8 mouse cellular contexts compared by ENCODE assay signal in genomic region chr7:79052521-79053382, GRCm38 (mm10). TPM values are rescaled to one million over a fixed set of nuclear protein-coding genes. Genes with fewer than 3 reads are reported as not detected.
A peak's percentile ranks its signal among the peaks of the same experiment; 100 is the strongest.
DNase-seq lines count a peak whose midpoint lies in the region; ATAC-seq lines count a peak whose summit lies in the region.

No protein-coding gene starts in this region.

- peak overlapping the region; percentile 40 for H3K4me3 ChIP-seq in intestine, embryonic 14.5 days (ENCODE audit: low read depth, low read length)

- ATAC-seq in intestine, embryonic 14.5 days (replicated peaks; ENCODE audit: low FRiP score, low TSS enrichment, low read depth): peak; percentile 47

- peak; percentile 56 for DNase-seq in embryo, embryonic 10 days (ENCODE audit: low spot score)
- DNase-seq in embryo, embryonic 9.5 days (ENCODE audit: extremely low spot score): no peak
- peak; percentile 21 for DNase-seq in right cerebral cortex, postnatal 14 days
- DNase-seq in right cerebral cortex, postnatal 36 days (ENCODE audit: low spot score in 2 of 2): no peak
- DNase-seq in intestine, embryonic 14.5 days (ENCODE audit: low spot score): peak; percentile 55
- peak; percentile 26 for DNase-seq in right cerebral cortex, postnatal 4 days
- no peak for DNase-seq in frontal cortex, postnatal 14 days (ENCODE audit: low spot score in 2 of 2)
- no peak for DNase-seq in layer of hippocampus, postnatal 36 days

- no peaks in the 10 kb centered on the region for H3K9me3 ChIP-seq in intestine, embryonic 14.5 days (ENCODE audit: control insufficient read depth, low read length)

- H3K27ac ChIP-seq in intestine, embryonic 14.5 days (ENCODE audit: low read depth): no peak overlapping the region

- H3K9ac ChIP-seq in intestine, embryonic 14.5 days (ENCODE audit: low read length): no peak overlapping the region

- peaks cover 78% of the 10 kb centered on the region for H3K27me3 ChIP-seq in intestine, embryonic 14.5 days (replicated peaks; ENCODE audit: control insufficient read depth, insufficient read depth, low read length)

- H3K4me1 ChIP-seq in intestine, embryonic 14.5 days (replicated peaks; ENCODE audit: control insufficient read depth, insufficient read depth, low read length): peaks cover 8% of the 10 kb centered on the region; the same call in 1 of the 2 replicates

- 1% methylated on average over 55 of the region's 66 CpGs for WGBS in intestine, embryonic 14.5 days

- H3K4me2 ChIP-seq in intestine, embryonic 14.5 days (ENCODE audit: low read length): peak overlapping the region; percentile 87

- H3K36me3 ChIP-seq in intestine, embryonic 14.5 days (ENCODE audit: control insufficient read depth, insufficient read depth, low read length): no peaks in the 10 kb centered on the region

RNA-seq across cellular contexts. Expression of gene Acan, which starts 0.5 kb away (rescaled TPM):
- 0.07 and 1.1 TPM in 2 replicates for polyA plus RNA-seq in intestine, embryonic 14.5 days (2014; fragmentation: Nextera tagmentation; extraction: Ambion mirVana)
- 1 to 10 TPM; 3.2 to 3.9 TPM for total RNA-seq in layer of hippocampus, postnatal 36 days (2021)

Comparison
In these comparisons a context has a peak if more than half of its experiments do, and no peak if none do; other contexts are left out.
1. DNase-seq: peak in embryo, embryonic 10 days (single experiment), right cerebral cortex, postnatal 14 days (single experiment), intestine, embryonic 14.5 days (single experiment) and right cerebral cortex, postnatal 4 days (single experiment); none in embryo, embryonic 9.5 days (single experiment), right cerebral cortex, postnatal 36 days (0 of 2), frontal cortex, postnatal 14 days (0 of 2) and layer of hippocampus, postnatal 36 days (0 of 2).